Mouse (Mus musculus) splenic B cell, adult 2 months (primary cell): ENCODE data around the gene Usf2.
"Not testable (repeated sequence)": the region's sequence is repeated elsewhere in the genome, so short reads cannot be mapped to it uniquely, and the experiment has no call there.

Experiments
- DNase-seq: peaks from one replicate; pipeline ENCODE4 v3.0.0-alpha.2; 2011; ENCODE audit warnings: low read depth, low spot score
- H3K27me3 ChIP-seq: 2 replicates; pipeline ENCODE4 v1.6.1; 2012; ENCODE audit warnings: mild to moderate bottlenecking, low read length, moderate library complexity, mixed read lengths; ENCODE audit not compliant: control insufficient read depth, poor library complexity, insufficient read depth, severe bottlenecking
- H3K36me3 ChIP-seq: 2 replicates; pipeline ENCODE4 v1.6.1; 2012; ENCODE audit warnings: mild to moderate bottlenecking, low read length, moderate library complexity, mixed read lengths; ENCODE audit not compliant: control insufficient read depth, poor library complexity, insufficient read depth, severe bottlenecking

Gene Usf2

GRCm38 (mm10) chr7:30952441-30953265 lies 4.0 kb downstream of the Usf2 start:
- no peaks in the 10 kb centered on the region for H3K27me3 ChIP-seq
- no peak for DNase-seq
- peaks cover 8% of the 10 kb centered on the region for H3K36me3 ChIP-seq

DNA sequence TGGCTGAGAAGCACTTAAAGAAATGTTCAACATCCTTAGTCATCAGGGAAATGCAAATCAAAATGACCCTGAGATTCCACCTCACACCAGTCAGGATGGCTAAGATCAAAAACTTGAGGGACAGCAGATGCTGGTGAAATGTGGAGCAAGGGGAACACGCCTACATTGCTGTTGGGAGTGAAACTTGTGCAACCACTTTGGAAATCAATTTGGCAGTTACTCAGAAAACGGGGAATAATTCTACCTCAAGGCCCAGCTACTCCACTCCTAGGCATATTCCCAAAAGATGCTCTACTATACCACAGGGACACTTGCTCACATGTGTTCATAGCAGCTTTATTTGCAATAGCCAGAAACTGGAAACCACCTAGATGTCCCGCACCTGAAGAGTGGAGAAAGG lies 6.7 kb downstream of the Usf2 start:
- not testable (repeated sequence) for H3K36me3 ChIP-seq, H3K27me3 ChIP-seq, DNase-seq

DNA sequence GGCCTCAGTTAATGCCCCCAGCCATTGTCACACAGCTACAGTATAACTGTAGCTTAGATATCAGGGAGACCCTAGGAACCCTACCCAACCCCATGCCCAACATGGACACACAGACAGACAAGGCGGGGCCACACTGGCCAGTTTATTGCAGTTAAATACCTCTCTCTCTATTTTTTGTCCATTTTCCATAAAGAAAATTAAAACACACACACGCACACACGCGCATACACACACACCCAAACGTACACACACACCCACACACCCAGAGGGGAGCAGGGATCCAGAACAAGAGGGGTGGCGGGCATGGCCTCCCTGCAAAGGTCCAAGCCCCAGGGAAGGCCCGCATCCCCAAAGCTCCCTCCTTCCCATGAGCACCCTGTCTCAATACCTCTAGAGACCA lies 10.7 kb downstream of the Usf2 start:
- H3K36me3 ChIP-seq, result peaks cover 3% of the 10 kb centered on the region; the same call in 1 of the 2 replicates
- DNase-seq, result no peak
- no peaks in the 10 kb centered on the region for H3K27me3 ChIP-seq

DNA sequence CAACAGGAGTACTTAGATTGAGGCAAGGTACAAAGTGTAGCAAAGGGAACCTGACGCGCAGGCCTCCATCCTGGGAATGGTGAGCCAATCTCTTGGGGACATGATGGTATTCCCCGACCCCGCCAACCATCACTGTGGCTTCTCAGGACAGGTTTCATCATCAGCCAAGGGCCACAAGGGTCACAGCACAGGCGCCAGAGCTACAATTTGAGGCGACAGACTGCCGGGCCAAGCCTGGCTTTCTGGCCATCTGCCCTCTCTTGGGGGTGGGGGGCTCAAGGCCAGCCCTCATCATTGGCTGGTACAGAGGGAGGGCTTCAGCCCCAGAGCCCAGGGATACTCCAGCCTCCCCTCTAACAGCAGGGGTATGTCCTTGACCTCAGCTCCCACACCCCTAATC lies 11.1 kb downstream of the Usf2 start:
- H3K36me3 ChIP-seq, result not testable (repeated sequence)

DNA sequence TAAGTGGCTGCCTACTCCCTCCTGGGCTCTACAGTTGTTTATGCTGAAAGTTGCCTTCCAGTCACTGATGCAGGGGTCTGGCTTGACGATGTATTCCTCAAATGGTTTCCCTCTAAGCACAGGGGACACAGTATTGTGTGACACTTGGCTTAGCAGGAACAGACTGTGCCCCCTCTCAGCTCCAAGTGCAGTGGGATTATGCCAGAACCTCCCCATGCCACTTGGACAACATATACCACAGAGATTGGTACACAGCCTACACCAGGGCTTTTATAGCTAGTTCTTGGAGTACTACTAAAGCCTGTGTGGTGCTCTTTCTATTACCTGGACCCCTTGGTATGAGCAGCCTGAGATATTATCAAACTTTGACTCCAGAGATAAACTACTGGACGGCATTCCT lies 11.9 kb downstream of the Usf2 start:
- not testable (repeated sequence) for DNase-seq, H3K27me3 ChIP-seq, H3K36me3 ChIP-seq

More for the DNA sequence above, 11.1 kb downstream of the Usf2 start:
- DNase-seq, H3K27me3 ChIP-seq: not testable (repeated sequence)

- H3K27me3 ChIP-seq, result no peaks in the 10 kb centered on the region
- H3K36me3 ChIP-seq, result peaks cover 2% of the 10 kb centered on the region; the same call in 1 of the 2 replicates
- no peak for DNase-seq
Measured at GRCm38 (mm10) chr7:30943909-30944635, 12.5 kb downstream of the Usf2 start, which contains the start of gene Hamp. Gene Hamp, minus strand, starts transcription at chr7:30944032.

GRCm38 (mm10) chr7:30942365-30942764 lies 14.2 kb downstream of the Usf2 start:
- DNase-seq, H3K27me3 ChIP-seq, H3K36me3 ChIP-seq: not testable (repeated sequence)

- not testable (repeated sequence) for H3K27me3 ChIP-seq, H3K36me3 ChIP-seq, DNase-seq
Measured at GRCm38 (mm10) chr7:30940070-30940469, 16.5 kb downstream of the Usf2 start.

GRCm38 (mm10) chr7:30935422-30936099 lies 21.0 kb downstream of the Usf2 start:
- H3K27me3 ChIP-seq, DNase-seq, H3K36me3 ChIP-seq: not testable (repeated sequence)

DNA sequence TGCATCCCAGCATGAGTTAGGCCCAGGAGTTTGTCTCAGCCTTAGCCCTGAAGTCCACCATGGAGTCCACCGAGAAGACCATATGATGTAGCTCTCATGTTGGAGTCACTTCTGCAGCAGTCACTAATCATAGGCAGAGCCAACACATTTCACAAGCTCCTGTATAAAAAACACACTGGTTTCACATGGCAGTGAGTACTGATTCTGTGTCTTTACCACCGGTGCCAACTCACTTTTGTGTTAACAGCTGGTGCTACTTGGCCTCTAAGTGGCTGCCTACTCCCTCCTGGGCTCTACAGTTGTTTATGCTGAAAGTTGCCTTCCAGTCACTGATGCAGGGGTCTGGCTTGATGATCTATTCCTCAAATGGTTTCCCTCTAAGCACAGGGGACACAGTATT lies 32.0 kb downstream of the Usf2 start, which contains the start of gene Hamp2:
Gene Hamp2 (minus strand): TSS at position 101 of the 400 bp plus-strand sequence.
- H3K27me3 ChIP-seq, DNase-seq, H3K36me3 ChIP-seq: not testable (repeated sequence)

- no peaks in the 10 kb centered on the region for H3K27me3 ChIP-seq
- no peaks in the 10 kb centered on the region for H3K36me3 ChIP-seq
Measured at GRCm38 (mm10) chr7:30924071-30924470, 32.5 kb downstream of the Usf2 start.

GRCm38 (mm10) chr7:30922490-30922889 lies 34.1 kb downstream of the Usf2 start:
- DNase-seq, H3K36me3 ChIP-seq: not testable (repeated sequence)

More at GRCm38 (mm10) chr7:30924071-30924470, 32.5 kb downstream of the Usf2 start:
- no peak for DNase-seq

DNA sequence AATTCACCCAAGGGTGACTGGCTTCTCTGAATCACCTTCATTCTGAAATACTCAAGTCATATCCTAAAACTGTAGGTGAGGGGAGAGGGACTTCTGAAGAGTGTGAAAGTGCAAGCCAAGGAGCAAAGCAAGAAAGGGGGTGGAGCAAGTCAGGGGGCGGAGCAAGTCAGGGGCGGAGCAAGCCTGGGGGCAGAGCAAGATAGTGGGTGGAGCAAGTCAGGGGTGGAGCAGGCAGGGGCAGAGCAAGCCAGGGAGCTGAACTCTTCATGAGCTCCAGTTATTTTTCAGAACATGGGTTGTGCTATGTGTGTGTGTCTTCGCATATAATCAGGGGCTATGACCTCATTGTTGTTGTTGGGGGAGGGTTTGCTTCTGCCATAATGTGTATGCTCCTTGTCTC lies 36.4 kb downstream of the Usf2 start:
- Histone ChIP-seq H3K36me3 (no peaks in the 10 kb centered on the region), H3K27me3 (no peaks in the 10 kb centered on the region)
- peak; percentile 46 for DNase-seq

More at GRCm38 (mm10) chr7:30922490-30922889, 34.1 kb downstream of the Usf2 start:
- not testable (repeated sequence) for H3K27me3 ChIP-seq

GRCm38 (mm10) chr7:30917219-30917618 lies 39.4 kb downstream of the Usf2 start:
- DNase-seq, result no peak
- H3K27me3 ChIP-seq, result no peaks in the 10 kb centered on the region
- no peaks in the 10 kb centered on the region for H3K36me3 ChIP-seq

DNA sequence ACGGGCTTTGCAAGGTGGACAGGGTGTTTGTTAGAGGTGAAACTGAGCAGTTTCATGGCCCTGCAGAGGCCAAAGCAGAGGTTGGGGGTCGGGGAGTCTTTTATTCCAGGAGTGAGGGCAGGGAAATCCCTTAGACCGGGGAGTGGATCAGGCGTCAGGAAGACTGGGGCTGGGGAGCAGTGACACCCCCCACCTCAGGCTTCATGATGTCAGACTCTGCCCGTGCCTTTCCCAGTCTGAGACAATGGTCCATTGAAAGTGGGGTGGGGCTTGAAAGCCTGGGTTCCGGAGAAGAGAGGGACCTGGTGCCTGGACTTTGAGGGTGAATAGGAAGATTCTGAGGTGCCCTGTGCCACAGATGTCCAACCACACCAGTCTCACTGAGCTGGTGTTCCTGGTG lies 39.9 kb downstream of the Usf2 start:
- Histone ChIP-seq H3K27me3 (no peaks in the 10 kb centered on the region), H3K36me3 (no peaks in the 10 kb centered on the region)
- DNase-seq, result no peak
